Mouse (Mus musculus) embryonic facial prominence, embryonic 11.5 days (tissue): ENCODE measurements around the gene Lipm. TPM values are rescaled to one million over a fixed set of nuclear protein-coding genes. Genes with fewer than 3 reads are reported as not detected.

Experiments
- ATAC-seq: fragments of 200-750 bp; cut with Nextera tagmentation; replicated peaks from 2 replicates; pipeline ENCODE4 v1.8.0; 2017; ENCODE audit warnings: low read depth; ENCODE audit not compliant: insufficient number of reproducible peaks, low FRiP score, low TSS enrichment
- DNase-seq: peaks from one replicate; pipeline ENCODE4 v3.0.0-alpha.2; 2015; ENCODE audit warnings: low spot score
- H3K27ac ChIP-seq: fragments of 300-500 bp; sonication (generic); replicated peaks from 2 replicates; pipeline ENCODE4 v1.5.1; 2014; ENCODE audit warnings: mild to moderate bottlenecking, low read depth, low read length, control low read depth
- H3K27me3 ChIP-seq: fragments of 300-500 bp; sonication (generic); 2 replicates; pipeline ENCODE4 v1.6.1; 2014; ENCODE audit warnings: mild to moderate bottlenecking, low read length, moderate library complexity, mixed read lengths; ENCODE audit not compliant: control insufficient read depth, insufficient read depth
- H3K36me3 ChIP-seq: fragments of 300-500 bp; sonication (generic); replicated peaks from 2 replicates; pipeline ENCODE4 v1.6.1; 2014; ENCODE audit warnings: low read depth, mild to moderate bottlenecking, low read length, moderate library complexity, mixed read lengths; ENCODE audit not compliant: control insufficient read depth, insufficient read depth
- H3K4me1 ChIP-seq: fragments of 300-500 bp; sonication (generic); 2 replicates; pipeline ENCODE4 v1.6.1; 2014; ENCODE audit warnings: low read length, mixed read lengths; ENCODE audit not compliant: control insufficient read depth, insufficient read depth
- H3K4me2 ChIP-seq: fragments of 300-500 bp; sonication (generic); 2 replicates; pipeline ENCODE4 v1.6.1; 2014; ENCODE audit warnings: low read depth, mild to moderate bottlenecking, control low read depth, low read length, moderate library complexity
- H3K4me3 ChIP-seq: fragments of 300-500 bp; sonication (generic); 2 replicates; pipeline ENCODE4 v1.5.1; 2014; ENCODE audit warnings: low read depth, low read length, control low read depth
- H3K9ac ChIP-seq: fragments of 300-500 bp; sonication (generic); replicated peaks from 2 replicates; pipeline ENCODE4 v1.6.1; 2014; ENCODE audit warnings: mild to moderate bottlenecking, control low read depth, low read length
- H3K9me3 ChIP-seq: fragments of 300-500 bp; sonication (generic); replicated peaks from 2 replicates; pipeline ENCODE4 v1.6.1; 2016; ENCODE audit warnings: mild to moderate bottlenecking, low read length, inconsistent platforms, mixed read lengths; ENCODE audit not compliant: control insufficient read depth
- WGBS: fragments of 180-500 bp; shearing (Covaris S2); extraction: QIAGEN DNeasy Blood & Tissue Kit; methylation state at CpG from one replicate; pipeline ENCODE4 v1.1.7; 2014; 5-methylcytosine and 5-hydroxymethylcytosine counted together
- polyA plus RNA-seq: library from polyadenylated mRNA; unstranded; fragments of >200 nt; fragmentation: Nextera tagmentation; extraction: Ambion mirVana; gene quantifications from 2 replicates; pipeline ENCODE4 v1.2.1, GENCODE M21; 2014

Gene Lipm
- polyA plus RNA-seq, result 0.08 and 0.24 TPM in 2 replicates

- no peaks in the 10 kb centered on the region for H3K27me3 ChIP-seq
- H3K27ac ChIP-seq, result no peak within 1 kb of the TSS
- H3K9ac ChIP-seq, result no peak within 1 kb of the TSS
- DNase-seq (no peak), ATAC-seq (no peak)
- H3K4me1 ChIP-seq, result no peaks in the 10 kb centered on the region
- no peaks in the 10 kb centered on the region for H3K36me3 ChIP-seq
- H3K9me3 ChIP-seq, result no peaks in the 10 kb centered on the region
- WGBS, result 85% methylated on average over 4 of the region's 4 CpGs
- no peak within 1 kb of the TSS for H3K4me3 ChIP-seq
- H3K4me2 ChIP-seq, result no peak within 1 kb of the TSS
These were observed at the start of gene Lipm for GRCm38 (mm10) chr19:34100633-34101032. Gene Lipm, plus strand, starts transcription at chr19:34100933.

- H3K27ac ChIP-seq, result no peak overlapping the region
- H3K4me1 ChIP-seq, result no peaks in the 10 kb centered on the region
- no peak overlapping the region for H3K4me3 ChIP-seq
- H3K9me3 ChIP-seq, result no peaks in the 10 kb centered on the region
- ATAC-seq, result no peak
- no peak for DNase-seq
- no peaks in the 10 kb centered on the region for H3K36me3 ChIP-seq
- H3K4me2 ChIP-seq, result no peak overlapping the region
- H3K27me3 ChIP-seq, result no peaks in the 10 kb centered on the region
- H3K9ac ChIP-seq, result no peak overlapping the region
- WGBS, result 79% methylated on average over 3 of the region's 3 CpGs
These were observed 49.2 kb upstream of the Lipm start for GRCm38 (mm10) chr19:34051502-34051901.

GRCm38 (mm10) chr19:34063547-34063946, 37.2 kb upstream of the Lipm start:
- ATAC-seq (no peak), DNase-seq (no peak)
- WGBS, result 69% methylated on average over 1 of the region's 1 CpGs
- no peak overlapping the region for H3K9ac ChIP-seq
- no peaks in the 10 kb centered on the region for H3K27me3 ChIP-seq
- no peak overlapping the region for H3K4me3 ChIP-seq
- H3K4me2 ChIP-seq, result no peak overlapping the region
- H3K9me3 ChIP-seq, result no peaks in the 10 kb centered on the region
- no peaks in the 10 kb centered on the region for H3K4me1 ChIP-seq
- no peaks in the 10 kb centered on the region for H3K36me3 ChIP-seq
- H3K27ac ChIP-seq, result no peak overlapping the region

- no peak overlapping the region for H3K27ac ChIP-seq
- WGBS, result 89% methylated on average over 4 of the region's 4 CpGs
- no peaks in the 10 kb centered on the region for H3K9me3 ChIP-seq
- H3K4me3 ChIP-seq, result no peak overlapping the region
- no peak for ATAC-seq
- no peaks in the 10 kb centered on the region for H3K4me1 ChIP-seq
- no peaks in the 10 kb centered on the region for H3K36me3 ChIP-seq
- no peak overlapping the region for H3K9ac ChIP-seq
- DNase-seq, result no peak
- H3K4me2 ChIP-seq, result no peak overlapping the region
- H3K27me3 ChIP-seq, result no peaks in the 10 kb centered on the region
These were observed 36.7 kb upstream of the Lipm start for GRCm38 (mm10) chr19:34064059-34064458.

GRCm38 (mm10) chr19:34066779-34067472, 33.8 kb upstream of the Lipm start, which contains the start of gene Lipn:
Gene Lipn, plus strand, starts transcription at chr19:34067358.
- Histone ChIP-seq H3K9me3 (no peaks in the 10 kb centered on the region), H3K27ac (no peak within 1 kb of the TSS), H3K9ac (no peak within 1 kb of the TSS), H3K4me3 (no peak within 1 kb of the TSS), H3K4me2 (no peak within 1 kb of the TSS), H3K36me3 (no peaks in the 10 kb centered on the region), H3K27me3 (no peaks in the 10 kb centered on the region), H3K4me1 (no peaks in the 10 kb centered on the region)
- ATAC-seq (no peak), DNase-seq (no peak)
- WGBS, result 92% methylated on average over 9 of the region's 9 CpGs

- DNase-seq (no peak), ATAC-seq (no peak)
- Histone ChIP-seq H3K9me3 (no peaks in the 10 kb centered on the region), H3K4me3 (no peak overlapping the region), H3K27ac (no peak overlapping the region), H3K9ac (no peak overlapping the region), H3K4me2 (no peak overlapping the region), H3K4me1 (no peaks in the 10 kb centered on the region), H3K36me3 (no peaks in the 10 kb centered on the region), H3K27me3 (no peaks in the 10 kb centered on the region)
These were observed 26.5 kb upstream of the Lipm start for GRCm38 (mm10) chr19:34074239-34074638.

GRCm38 (mm10) chr19:34078130-34078529, 22.6 kb upstream of the Lipm start:
- 82% methylated on average over 2 of the region's 2 CpGs for WGBS
- Histone ChIP-seq H3K9ac (no peak overlapping the region), H3K27ac (no peak overlapping the region), H3K4me2 (no peak overlapping the region), H3K27me3 (no peaks in the 10 kb centered on the region), H3K9me3 (no peaks in the 10 kb centered on the region), H3K4me1 (no peaks in the 10 kb centered on the region), H3K36me3 (no peaks in the 10 kb centered on the region), H3K4me3 (no peak overlapping the region)
- ATAC-seq (no peak), DNase-seq (no peak)

GRCm38 (mm10) chr19:34089011-34089680, 11.6 kb upstream of the Lipm start:
- H3K9ac ChIP-seq, result no peak overlapping the region
- H3K4me3 ChIP-seq, result no peak overlapping the region
- H3K4me1 ChIP-seq, result no peaks in the 10 kb centered on the region
- H3K4me2 ChIP-seq, result no peak overlapping the region
- H3K27ac ChIP-seq, result no peak overlapping the region
- ATAC-seq, result no peak
- H3K9me3 ChIP-seq, result no peaks in the 10 kb centered on the region
- DNase-seq, result no peak
- no peaks in the 10 kb centered on the region for H3K27me3 ChIP-seq
- no peaks in the 10 kb centered on the region for H3K36me3 ChIP-seq
- WGBS, result 70% methylated on average over 3 of the region's 3 CpGs
